Mouse (Mus musculus) ovary, postnatal 14 days (tissue): ENCODE data around the gene Acd.
A peak's percentile ranks its signal among the peaks of the same experiment; 100 is the strongest.

Experiments
- DNase-seq: peaks from one replicate; pipeline ENCODE4 v3.0.0; 2022; ENCODE audit warnings: low spot score

Gene Acd

GRCm38 (mm10) chr8:105700966-105701824 lies at the start of gene Acd, which contains the start of gene Pard6a:
Gene Acd (minus strand): TSS chr8:105701102.
Gene Pard6a (plus strand): TSS chr8:105701148.
- peak; percentile 95 for DNase-seq

- peak; percentile 59 for DNase-seq
These were observed 49.7 kb upstream of the Acd start for GRCm38 (mm10) chr8:105750606-105751005.

DNA sequence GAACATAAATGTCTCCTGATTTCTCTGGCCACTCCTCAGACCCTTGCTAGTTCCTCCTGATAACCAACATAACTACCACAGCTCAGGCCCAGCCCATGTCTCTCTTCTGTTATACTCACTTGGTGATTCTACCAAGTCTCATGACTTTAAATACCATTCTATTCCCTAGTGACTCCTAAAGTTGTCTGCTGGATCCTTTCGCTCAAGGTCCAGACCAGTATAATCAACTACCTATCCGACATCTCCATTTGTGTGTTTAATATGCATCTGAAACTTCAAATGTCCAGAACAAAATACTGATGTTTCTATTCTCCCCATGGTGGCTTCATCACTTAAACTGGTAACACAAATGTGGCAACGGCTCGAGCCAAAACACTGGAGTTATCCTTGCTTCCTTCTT lies 42.4 kb upstream of the Acd start:
- no peak for DNase-seq

- no peak for DNase-seq
These were observed 38.3 kb upstream of the Acd start for GRCm38 (mm10) chr8:105739216-105739615.

DNA sequence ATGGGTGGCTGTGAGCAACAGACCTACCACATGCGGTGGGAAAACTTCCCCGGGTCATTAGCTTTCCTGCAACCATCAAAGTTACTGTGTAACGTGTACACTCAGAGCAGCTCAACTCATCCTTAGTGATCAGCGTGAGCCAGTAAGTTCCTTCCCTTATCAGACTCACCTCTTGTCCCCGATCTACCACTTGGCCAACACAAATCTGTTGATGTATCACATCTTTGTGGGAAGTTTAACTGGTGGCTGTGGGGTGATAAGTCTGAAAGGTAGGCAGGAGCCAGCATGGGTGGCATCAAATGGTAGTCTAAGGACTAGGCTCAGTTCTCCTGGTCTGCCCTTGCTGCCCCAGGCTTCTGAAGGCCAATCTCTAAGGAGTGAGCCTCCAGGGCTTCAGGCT lies 31.3 kb upstream of the Acd start:
- no peak for DNase-seq

GRCm38 (mm10) chr8:105727397-105728124 lies 26.7 kb upstream of the Acd start:
- DNase-seq, result no peak

DNA sequence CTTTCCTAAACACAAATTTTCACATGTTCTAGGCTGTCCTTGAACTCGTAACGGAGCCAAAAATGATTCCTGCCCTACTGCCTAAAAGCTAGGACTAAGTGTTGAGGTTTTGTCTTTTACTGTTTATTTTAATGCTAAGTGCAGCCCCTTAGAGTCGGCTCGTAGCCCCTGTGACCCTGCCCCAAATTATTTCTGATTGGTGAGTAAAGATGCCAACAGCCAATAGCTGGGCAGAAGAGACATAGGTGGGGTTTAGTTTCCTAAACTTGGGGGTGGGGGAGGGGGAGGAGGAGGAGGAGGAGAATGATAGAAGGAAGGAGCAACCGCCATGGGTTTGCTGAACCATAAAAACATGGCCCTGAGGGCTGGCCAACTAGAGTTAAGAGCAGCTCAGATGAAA lies 24.8 kb upstream of the Acd start:
- no peak for DNase-seq

DNA sequence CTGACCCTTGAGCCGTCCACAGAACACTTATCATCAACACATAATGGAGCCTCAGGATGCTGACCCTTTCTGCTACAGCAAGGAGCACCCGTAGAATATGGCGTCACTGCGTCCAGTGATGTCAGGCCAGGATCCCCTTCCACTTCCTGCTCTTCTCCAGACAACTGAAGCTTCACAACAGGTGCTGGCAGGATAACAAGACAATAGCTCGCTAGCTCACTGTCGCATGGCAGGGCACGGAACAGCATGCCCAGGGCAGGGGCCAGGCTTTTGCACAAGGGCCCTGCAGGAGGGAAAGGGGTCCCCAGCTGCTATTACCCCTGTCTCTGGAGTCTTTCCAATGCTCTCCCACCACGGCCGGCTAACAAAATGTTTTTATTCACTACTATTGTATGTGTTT lies 22.0 kb upstream of the Acd start:
- DNase-seq, result no peak

GRCm38 (mm10) chr8:105719637-105720036 lies 18.7 kb upstream of the Acd start:
- no peak for DNase-seq

GRCm38 (mm10) chr8:105716302-105716945 lies 15.5 kb upstream of the Acd start:
- no peak for DNase-seq

DNA sequence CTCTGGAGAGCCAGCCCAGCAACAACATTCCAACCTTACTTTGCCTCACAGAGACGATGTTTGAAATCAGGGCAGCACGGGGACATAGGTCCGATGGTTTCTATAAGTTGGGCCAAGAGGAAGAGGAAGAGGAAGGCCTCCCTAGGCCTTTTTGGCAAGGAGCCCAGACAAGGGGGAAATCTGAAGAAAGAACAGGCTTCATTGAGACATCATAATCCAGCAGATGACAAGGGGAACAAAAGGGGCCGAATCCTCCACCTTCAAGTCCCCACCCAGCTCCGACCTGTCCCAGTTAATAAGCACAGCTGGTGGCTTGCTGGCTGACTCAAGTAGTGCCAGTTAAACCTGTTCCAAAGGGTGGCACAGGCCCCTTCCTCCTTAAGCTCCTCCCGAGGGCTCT lies 14.1 kb upstream of the Acd start:
- no peak for DNase-seq

DNA sequence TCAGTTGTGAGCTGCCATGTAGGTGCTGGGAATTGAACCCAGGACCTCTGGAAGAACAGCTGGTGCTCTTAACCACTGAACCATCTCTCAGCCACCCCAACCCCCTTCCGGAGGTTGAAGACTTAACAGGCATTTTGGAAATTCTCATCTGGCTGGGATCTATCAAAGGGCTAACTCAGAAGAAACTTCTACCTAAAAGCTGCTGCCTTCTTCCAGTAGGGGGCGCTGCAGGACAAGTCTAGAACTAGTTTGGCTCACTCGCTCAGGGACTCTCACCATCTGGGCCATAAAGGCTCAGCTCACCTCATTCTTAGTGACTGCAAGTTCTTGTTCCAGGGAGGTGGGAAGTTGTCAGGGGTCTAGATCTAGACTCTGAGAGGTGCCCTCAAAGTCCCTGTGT lies 13.2 kb upstream of the Acd start:
- peak; percentile 83 for DNase-seq

DNA sequence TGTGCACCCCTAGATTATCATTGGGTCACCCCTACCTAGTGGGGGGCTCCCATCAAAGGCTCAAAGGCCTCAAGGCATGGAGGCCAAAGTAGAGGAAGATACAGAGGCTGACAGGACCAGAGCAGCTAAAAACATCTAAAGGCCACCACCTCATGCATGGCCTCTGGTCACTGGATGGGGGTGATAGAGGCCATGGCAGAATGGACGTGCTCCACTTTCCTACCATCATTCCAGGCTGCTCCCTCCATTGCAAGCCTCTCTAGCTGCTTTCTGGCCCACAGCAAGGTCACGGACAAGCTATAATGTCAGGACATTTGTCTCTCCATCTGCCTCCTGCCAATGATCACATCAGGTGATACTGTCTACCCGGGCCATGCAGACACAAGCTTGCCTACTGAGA lies 11.4 kb upstream of the Acd start:
- DNase-seq, result no peak

DNA sequence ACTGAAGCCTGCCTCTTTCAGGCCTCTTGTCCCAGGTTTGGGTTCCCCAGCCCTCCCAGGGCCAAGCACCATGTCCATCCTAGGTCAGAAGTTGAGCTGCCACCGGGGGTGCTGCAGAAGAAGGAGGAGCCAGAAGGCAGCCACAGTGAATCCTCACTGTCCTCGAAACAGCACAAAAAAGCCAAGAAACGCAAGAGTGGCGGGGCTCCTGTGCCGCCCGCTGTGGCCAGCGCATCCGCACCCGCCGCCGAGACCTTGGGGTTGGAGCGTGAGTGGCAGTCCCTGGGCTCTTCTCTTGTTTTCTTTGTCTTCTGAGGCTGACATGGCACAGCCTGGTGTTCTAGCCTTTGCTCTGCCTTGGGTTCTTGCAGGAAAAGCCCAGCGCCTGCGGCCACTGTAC lies 8.4 kb upstream of the Acd start:
- no peak for DNase-seq

GRCm38 (mm10) chr8:105708675-105709074 lies 7.8 kb upstream of the Acd start:
- DNase-seq, result no peak

DNA sequence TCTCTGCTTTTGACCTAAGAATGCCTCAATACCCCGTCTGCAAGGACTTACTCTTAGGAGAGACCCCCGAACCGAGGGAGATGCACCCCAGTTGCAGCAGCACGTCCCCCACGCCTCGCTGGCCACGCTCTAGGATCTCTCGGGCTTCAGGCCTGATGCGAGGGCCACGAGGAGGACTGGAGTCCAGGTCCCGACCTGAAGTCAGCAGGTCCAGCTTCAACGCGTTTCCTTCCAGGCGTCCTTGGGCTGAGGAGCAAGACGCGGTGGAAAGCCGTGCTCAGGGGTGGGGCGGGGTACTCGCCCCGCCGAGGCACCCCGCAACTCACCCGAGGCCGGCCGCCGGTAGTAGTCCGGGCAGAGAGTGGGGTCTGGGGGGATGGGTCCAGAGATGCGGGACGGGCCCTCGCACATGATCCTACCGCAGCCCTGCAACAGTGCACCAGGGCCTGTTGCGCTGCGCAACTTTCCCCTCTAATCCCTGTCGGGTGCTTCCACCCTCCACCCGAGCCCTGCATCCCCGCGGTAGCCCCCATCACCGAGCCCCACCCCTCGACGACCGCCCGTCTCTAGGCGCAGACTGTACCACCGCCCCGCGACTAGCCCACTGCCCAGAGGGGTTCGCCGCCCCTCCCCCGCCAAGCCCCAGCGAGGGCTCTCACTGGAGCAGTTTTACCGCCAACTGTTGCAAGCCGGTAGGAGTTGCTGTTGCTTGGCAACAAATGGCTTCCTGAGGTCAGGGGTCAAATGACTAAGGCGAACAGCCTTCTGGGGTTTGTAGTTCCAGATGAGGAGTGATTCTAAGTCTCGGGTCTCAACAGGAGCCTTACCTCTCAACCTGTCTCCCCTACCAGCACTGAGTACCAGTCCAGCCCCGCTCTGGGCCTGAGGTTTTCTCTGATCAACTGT lies 6.8 kb upstream of the Acd start, which contains the start of the genes 4933405L10Rik and Enkd1:
Gene 4933405L10Rik (plus strand): TSS at position 158 of the 906 bp plus-strand sequence.
Gene Enkd1 (minus strand): TSS at position 713 of the 906 bp plus-strand sequence.
- peak; percentile 81 for DNase-seq

- no peak for DNase-seq
These were observed 5.5 kb upstream of the Acd start for GRCm38 (mm10) chr8:105706426-105706825.

DNA sequence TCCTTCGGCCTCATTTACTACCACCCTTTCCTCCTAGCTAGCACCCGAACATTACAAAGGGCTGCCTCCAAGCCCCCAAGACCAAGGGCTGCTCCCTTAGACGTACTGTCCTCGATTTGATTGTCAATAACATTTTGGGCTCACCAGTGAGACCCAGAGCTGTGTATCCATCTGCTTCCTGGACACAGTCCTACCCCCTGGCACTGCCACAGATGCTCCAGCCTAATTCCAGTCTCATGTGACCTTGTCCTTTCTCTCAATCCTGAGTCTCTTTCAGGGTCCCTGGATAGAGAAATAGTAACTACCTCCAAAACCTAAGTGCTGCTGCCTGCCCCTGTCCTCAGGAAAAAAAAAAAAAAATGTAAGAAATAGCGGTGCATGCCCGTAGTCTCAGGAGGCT lies 4.1 kb upstream of the Acd start:
- DNase-seq, result no peak

GRCm38 (mm10) chr8:105704146-105704812 lies 3.4 kb upstream of the Acd start:
- no peak for DNase-seq

- DNase-seq, result no peak
These were observed 2.0 kb upstream of the Acd start for GRCm38 (mm10) chr8:105702731-105703415.
